Mouse (Mus musculus) small intestine, adult 2 months (tissue): ENCODE measurements at regions not wholly inside any gene's neighbourhood (a gene's known extent, or its start where the extent isn't known, plus 50 kb on each side); places are given as distances from the start of the nearest gene placed in this dataset.

Source experiments
- H3K27ac ChIP-seq: fragments of 200-500 bp; 2 replicates; pipeline ENCODE4 v1.5.1; 2012; ENCODE audit warnings: low read depth, low read length, control low read depth, inconsistent platforms; ENCODE audit not compliant: insufficient read depth
- H3K27me3 ChIP-seq: fragments of 200-500 bp; 2 replicates; pipeline ENCODE4 v1.6.1; 2012; ENCODE audit warnings: mild to moderate bottlenecking, moderate library complexity, low read length, inconsistent platforms; ENCODE audit not compliant: control insufficient read depth, insufficient read depth
- H3K36me3 ChIP-seq: fragments of 200-500 bp; 2 replicates; pipeline ENCODE4 v1.6.1; 2012; ENCODE audit warnings: mild to moderate bottlenecking, low read length, control low read depth, inconsistent platforms; ENCODE audit not compliant: control insufficient read depth, insufficient read depth
- H3K4me1 ChIP-seq: fragments of 200-500 bp; 2 replicates; pipeline ENCODE4 v1.6.1; 2012; ENCODE audit warnings: low read length, inconsistent platforms, mixed read lengths; ENCODE audit not compliant: control insufficient read depth, insufficient read depth, insufficient read length
- H3K4me3 ChIP-seq: fragments of 200-500 bp; 2 replicates; pipeline ENCODE4 v1.5.1; 2012; ENCODE audit warnings: low read depth, mild to moderate bottlenecking, control low read depth, inconsistent platforms, low read length, moderate library complexity
- CTCF ChIP-seq: fragments of 200-500 bp; IDR thresholded peaks from 2 replicates; pipeline ENCODE4 v1.5.1; 2012; ENCODE audit warnings: low read depth, mild to moderate bottlenecking, control low read depth, inconsistent platforms, low read length, moderate library complexity, mixed read lengths; ENCODE audit not compliant: insufficient replicate concordance, insufficient read length; ENCODE audit errors: extremely low read depth
- POLR2A ChIP-seq: fragments of 200-500 bp; IDR thresholded peaks from 2 replicates; pipeline ENCODE4 v1.6.1; 2012; ENCODE audit warnings: low read depth, mild to moderate bottlenecking, control low read depth, inconsistent platforms, low read length, moderate library complexity
- WGBS: fragments of 180-500 bp; shearing (Covaris S2); methylation state at CpG from one replicate; pipeline ENCODE4 v1.1.7; 2018; 5-methylcytosine and 5-hydroxymethylcytosine counted together

- H3K27ac ChIP-seq: no peak overlapping the region
- H3K36me3 ChIP-seq: no peaks in the 10 kb centered on the region
- WGBS: 50% methylated on average over 5 of the region's 5 CpGs
- no peaks in the 10 kb centered on the region for H3K27me3 ChIP-seq
- no peak overlapping the region for H3K4me3 ChIP-seq
- H3K4me1 ChIP-seq: no peaks in the 10 kb centered on the region
- no peak for TF ChIP-seq CTCF
- no peak for TF ChIP-seq POLR2A
Measured at GRCm38 (mm10) chr7:37142780-37143179, 444.9 kb downstream of the Tshz3 start.

DNA sequence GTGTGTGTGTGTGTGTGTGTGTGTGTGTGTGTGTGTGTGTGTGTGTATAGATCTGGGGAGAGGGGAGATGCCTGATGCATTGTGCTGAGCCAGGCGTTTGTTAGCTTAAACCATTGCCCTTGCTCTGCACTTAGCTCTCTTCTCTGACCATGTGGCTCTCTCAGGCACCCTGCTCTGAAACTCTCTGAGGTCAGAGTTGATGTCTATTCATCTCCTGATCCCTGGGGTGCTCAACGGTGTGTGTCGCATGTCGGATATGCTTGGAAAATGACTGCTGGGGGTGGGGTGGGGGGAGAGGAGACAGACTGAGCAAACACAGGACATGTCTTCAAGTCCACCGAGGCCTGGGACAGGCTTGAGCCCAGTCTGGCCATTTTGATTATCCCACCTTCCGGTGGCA lies 446.4 kb downstream of the Tshz3 start:
- H3K27ac ChIP-seq: no peak overlapping the region
- no peaks in the 10 kb centered on the region for H3K27me3 ChIP-seq
- H3K4me1 ChIP-seq: no peaks in the 10 kb centered on the region
- TF ChIP-seq POLR2A (no peak), CTCF (no peak)
- 53% methylated on average over 6 of the region's 6 CpGs for WGBS
- no peaks in the 10 kb centered on the region for H3K36me3 ChIP-seq
- no peak overlapping the region for H3K4me3 ChIP-seq

- Histone ChIP-seq H3K36me3 (no peaks in the 10 kb centered on the region), H3K27me3 (no peaks in the 10 kb centered on the region), H3K27ac (no peak overlapping the region), H3K4me1 (no peaks in the 10 kb centered on the region), H3K4me3 (no peak overlapping the region)
- WGBS: 83% methylated on average over 5 of the region's 5 CpGs
- no peak for TF ChIP-seq CTCF
- no peak for TF ChIP-seq POLR2A
Measured at GRCm38 (mm10) chr7:37149711-37150110, 451.8 kb downstream of the Tshz3 start.

GRCm38 (mm10) chr7:37159801-37160200 lies 461.9 kb downstream of the Tshz3 start:
- H3K27ac ChIP-seq: no peak overlapping the region
- TF ChIP-seq CTCF (no peak), POLR2A (no peak)
- no peaks in the 10 kb centered on the region for H3K27me3 ChIP-seq
- no peaks in the 10 kb centered on the region for H3K36me3 ChIP-seq
- no peaks in the 10 kb centered on the region for H3K4me1 ChIP-seq
- WGBS: 36% methylated on average over 8 of the region's 8 CpGs
- no peak overlapping the region for H3K4me3 ChIP-seq

- Histone ChIP-seq H3K4me1 (no peaks in the 10 kb centered on the region), H3K27me3 (no peaks in the 10 kb centered on the region), H3K4me3 (no peak overlapping the region), H3K36me3 (no peaks in the 10 kb centered on the region), H3K27ac (no peak overlapping the region)
- TF ChIP-seq POLR2A: no peak
- no peak for TF ChIP-seq CTCF
- 82% methylated on average over 10 of the region's 10 CpGs for WGBS
Measured at GRCm38 (mm10) chr7:37168883-37169282, 471.0 kb downstream of the Tshz3 start.

DNA sequence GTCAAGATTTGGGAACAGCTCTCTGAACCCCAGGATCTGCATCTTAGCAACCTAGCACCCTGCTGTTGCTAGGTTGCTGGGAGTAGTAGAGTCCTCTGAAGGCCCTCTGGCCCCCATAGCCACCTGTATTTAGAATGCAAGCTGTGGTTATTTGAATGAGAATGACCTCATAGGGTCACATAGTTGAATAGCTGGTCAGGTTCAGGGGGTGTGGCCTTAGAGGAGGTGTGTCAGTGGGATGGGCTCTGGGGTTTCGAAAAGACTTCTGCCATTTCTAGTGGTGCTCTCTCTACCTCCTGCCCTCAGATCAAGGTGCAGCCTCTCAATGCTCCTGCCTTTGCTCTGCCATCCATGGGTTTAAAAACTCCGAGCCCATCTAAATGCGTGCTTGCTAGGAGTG lies 477.8 kb downstream of the Tshz3 start:
- Histone ChIP-seq H3K36me3 (no peaks in the 10 kb centered on the region), H3K27me3 (no peaks in the 10 kb centered on the region), H3K4me3 (no peak overlapping the region), H3K4me1 (no peaks in the 10 kb centered on the region), H3K27ac (no peak overlapping the region)
- 84% methylated on average over 3 of the region's 3 CpGs for WGBS
- no peak for TF ChIP-seq CTCF
- TF ChIP-seq POLR2A: no peak

- Histone ChIP-seq H3K27ac (no peak overlapping the region), H3K36me3 (no peaks in the 10 kb centered on the region), H3K4me1 (no peaks in the 10 kb centered on the region), H3K4me3 (no peak overlapping the region), H3K27me3 (no peaks in the 10 kb centered on the region)
- no peak for TF ChIP-seq POLR2A
- TF ChIP-seq CTCF: no peak
- 55% methylated on average over 4 of the region's 4 CpGs for WGBS
Measured at GRCm38 (mm10) chr7:37178256-37178655, 480.3 kb downstream of the Tshz3 start.

GRCm38 (mm10) chr7:37179907-37180306 lies 482.0 kb downstream of the Tshz3 start:
- Histone ChIP-seq H3K4me1 (no peaks in the 10 kb centered on the region), H3K27ac (no peak overlapping the region), H3K27me3 (no peaks in the 10 kb centered on the region), H3K36me3 (no peaks in the 10 kb centered on the region), H3K4me3 (no peak overlapping the region)
- 67% methylated on average over 10 of the region's 10 CpGs for WGBS
- TF ChIP-seq CTCF: no peak
- no peak for TF ChIP-seq POLR2A
